Mouse (Mus musculus) small intestine, adult 2 months (tissue): ENCODE results near the gene Prdm15. TPM values are rescaled to one million over a fixed set of nuclear protein-coding genes. Genes with fewer than 3 reads are reported as not detected.
A peak's percentile ranks its signal among the peaks of the same experiment; 100 is the strongest.

Experiments
- H3K27ac ChIP-seq: fragments of 200-500 bp; 2 replicates; pipeline ENCODE4 v1.5.1; 2012; ENCODE audit warnings: low read depth, low read length, control low read depth, inconsistent platforms; ENCODE audit not compliant: insufficient read depth
- H3K27me3 ChIP-seq: fragments of 200-500 bp; 2 replicates; pipeline ENCODE4 v1.6.1; 2012; ENCODE audit warnings: mild to moderate bottlenecking, moderate library complexity, low read length, inconsistent platforms; ENCODE audit not compliant: control insufficient read depth, insufficient read depth
- H3K36me3 ChIP-seq: fragments of 200-500 bp; 2 replicates; pipeline ENCODE4 v1.6.1; 2012; ENCODE audit warnings: mild to moderate bottlenecking, low read length, control low read depth, inconsistent platforms; ENCODE audit not compliant: control insufficient read depth, insufficient read depth
- H3K4me1 ChIP-seq: fragments of 200-500 bp; 2 replicates; pipeline ENCODE4 v1.6.1; 2012; ENCODE audit warnings: low read length, inconsistent platforms, mixed read lengths; ENCODE audit not compliant: control insufficient read depth, insufficient read depth, insufficient read length
- H3K4me3 ChIP-seq: fragments of 200-500 bp; 2 replicates; pipeline ENCODE4 v1.5.1; 2012; ENCODE audit warnings: low read depth, mild to moderate bottlenecking, control low read depth, inconsistent platforms, low read length, moderate library complexity
- CTCF ChIP-seq: fragments of 200-500 bp; IDR thresholded peaks from 2 replicates; pipeline ENCODE4 v1.5.1; 2012; ENCODE audit warnings: low read depth, mild to moderate bottlenecking, control low read depth, inconsistent platforms, low read length, moderate library complexity, mixed read lengths; ENCODE audit not compliant: insufficient replicate concordance, insufficient read length; ENCODE audit errors: extremely low read depth
- POLR2A ChIP-seq: fragments of 200-500 bp; IDR thresholded peaks from 2 replicates; pipeline ENCODE4 v1.6.1; 2012; ENCODE audit warnings: low read depth, mild to moderate bottlenecking, control low read depth, inconsistent platforms, low read length, moderate library complexity
- WGBS: fragments of 180-500 bp; shearing (Covaris S2); methylation state at CpG from one replicate; pipeline ENCODE4 v1.1.7; 2018; 5-methylcytosine and 5-hydroxymethylcytosine counted together
- polyA plus RNA-seq: library from polyadenylated mRNA; depleted of rRNA; stranded (reverse); fragments of >200 nt; gene quantifications from 2 replicates; pipeline ENCODE4 v1.2.3, GENCODE M21; 2012

Prdm15 gene
- polyA plus RNA-seq, 1 experiment: 8.5 TPM

DNA sequence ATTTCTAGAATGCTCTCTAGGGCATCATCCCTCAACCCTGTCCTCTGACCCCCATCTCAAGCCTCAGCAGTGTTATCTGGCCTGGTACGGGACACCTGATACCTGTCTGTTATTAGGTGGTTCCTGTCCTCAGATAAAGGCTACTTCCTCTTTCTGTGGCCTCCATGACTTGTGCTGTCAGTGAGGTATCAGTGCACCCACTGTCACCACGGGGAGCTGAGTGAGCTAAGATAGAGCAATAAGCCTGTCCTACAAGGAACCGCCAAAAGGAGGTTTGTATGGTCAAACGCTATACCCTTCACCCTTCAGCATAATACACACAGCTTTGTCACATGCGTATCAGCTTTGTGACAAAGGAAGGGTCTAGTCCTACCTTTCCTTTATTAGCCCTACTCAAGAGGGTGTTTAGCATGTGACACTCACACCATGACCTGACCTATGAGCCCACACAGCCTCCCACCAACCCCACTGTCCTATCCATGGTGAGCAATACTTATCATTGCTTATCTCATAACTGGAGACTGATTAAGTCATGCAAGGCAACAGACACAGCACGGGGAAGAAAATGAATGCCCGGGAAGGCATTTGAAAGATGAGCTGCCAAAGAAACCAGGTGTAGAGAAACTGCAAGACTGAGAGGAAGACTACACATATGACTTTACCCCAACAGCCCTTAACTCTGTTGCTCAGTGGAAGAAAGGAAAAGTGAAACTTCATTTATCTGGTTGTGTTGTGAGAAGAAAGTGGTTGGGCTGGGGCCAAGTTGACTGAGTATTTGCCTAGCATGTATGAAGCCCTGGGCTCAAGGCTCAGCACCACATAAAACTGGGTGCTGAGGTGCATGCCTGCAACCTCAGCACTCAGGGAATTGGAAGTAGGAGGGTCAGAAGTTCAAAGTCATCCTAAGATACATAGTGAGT lies 53.4 kb downstream of the Prdm15 start:
- Histone ChIP-seq H3K27me3 (no peaks in the 10 kb centered on the region), H3K36me3 (peaks cover 44% of the 10 kb centered on the region), H3K4me3 (no peak overlapping the region), H3K27ac (peak overlapping the region; percentile 44), H3K4me1 (peaks cover 14% of the 10 kb centered on the region)
- TF ChIP-seq POLR2A (no peak), CTCF (no peak)
- 58% methylated on average over 7 of the region's 7 CpGs for WGBS

- WGBS: 77% methylated on average over 3 of the region's 3 CpGs
- no peaks in the 10 kb centered on the region for H3K27me3 ChIP-seq
- H3K4me1 ChIP-seq: peaks cover 14% of the 10 kb centered on the region
- H3K4me3 ChIP-seq: no peak overlapping the region
- TF ChIP-seq CTCF (no peak), POLR2A (no peak)
- peaks cover 47% of the 10 kb centered on the region for H3K36me3 ChIP-seq
- no peak overlapping the region for H3K27ac ChIP-seq
Observed at GRCm38 (mm10) chr16:97797212-97797611, 54.4 kb downstream of the Prdm15 start.

DNA sequence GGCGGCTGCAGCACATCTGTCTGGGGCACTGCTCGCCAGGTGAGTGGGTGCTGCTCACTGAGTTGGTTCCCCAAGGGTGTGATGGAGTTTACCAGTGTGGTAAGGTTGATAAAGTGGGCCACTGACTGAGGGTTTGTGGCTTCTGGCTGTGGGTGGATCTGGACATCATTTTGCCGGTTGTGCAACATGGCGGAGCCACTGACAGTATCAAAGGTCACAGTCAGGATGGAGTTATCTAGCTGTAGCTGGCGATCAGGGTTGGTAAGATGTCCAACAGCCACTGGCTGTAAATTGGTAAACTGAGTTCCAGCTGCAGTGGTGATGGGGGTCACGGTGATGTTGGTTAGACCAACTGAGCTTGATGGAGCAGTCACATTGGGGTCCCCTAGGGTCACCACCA lies 57.4 kb downstream of the Prdm15 start:
- TF ChIP-seq POLR2A: no peak
- TF ChIP-seq CTCF: no peak
- H3K27ac ChIP-seq: no peak overlapping the region
- peaks cover 13% of the 10 kb centered on the region for H3K4me1 ChIP-seq
- WGBS: 77% methylated on average over 6 of the region's 6 CpGs
- H3K36me3 ChIP-seq: peaks cover 39% of the 10 kb centered on the region
- H3K27me3 ChIP-seq: no peaks in the 10 kb centered on the region
- no peak overlapping the region for H3K4me3 ChIP-seq

- Histone ChIP-seq H3K27ac (no peak overlapping the region), H3K27me3 (no peaks in the 10 kb centered on the region), H3K4me1 (peaks cover 3% of the 10 kb centered on the region), H3K36me3 (no peaks in the 10 kb centered on the region), H3K4me3 (no peak overlapping the region)
- 28% methylated on average over 5 of the region's 5 CpGs for WGBS
- TF ChIP-seq CTCF: no peak
- TF ChIP-seq POLR2A: no peak
Observed at GRCm38 (mm10) chr16:97783057-97783456, 68.6 kb downstream of the Prdm15 start.

- WGBS: 23% methylated on average over 15 of the region's 15 CpGs
- no peaks in the 10 kb centered on the region for H3K27me3 ChIP-seq
- TF ChIP-seq CTCF (peak; percentile 97; the same call in 1 of the 2 replicates), POLR2A (no peak)
- peak overlapping the region; percentile 48 for H3K4me3 ChIP-seq
- H3K36me3 ChIP-seq: no peaks in the 10 kb centered on the region
- H3K4me1 ChIP-seq: peaks cover 3% of the 10 kb centered on the region
- no peak overlapping the region for H3K27ac ChIP-seq
Observed at GRCm38 (mm10) chr16:97778353-97779025, 73.2 kb downstream of the Prdm15 start.

DNA sequence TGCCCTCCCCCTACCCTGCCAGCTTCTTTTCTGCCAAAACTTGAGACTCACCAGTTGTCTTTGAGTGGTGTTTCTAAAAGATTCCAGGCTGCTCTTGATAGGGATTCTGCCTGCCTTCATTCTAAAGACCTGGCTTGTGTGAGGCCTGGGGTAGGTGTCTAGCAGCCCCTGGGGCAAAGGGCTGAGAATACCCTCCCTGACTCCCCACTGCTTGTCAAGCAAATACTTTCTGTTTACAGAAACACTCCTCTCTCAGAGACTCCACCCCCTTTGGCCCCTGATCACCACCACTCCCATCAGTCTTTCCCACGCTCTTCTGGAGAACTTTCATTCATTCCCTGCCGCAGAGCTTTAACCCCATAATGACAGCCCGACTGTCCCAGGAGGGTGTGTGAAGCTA lies 85.1 kb downstream of the Prdm15 start:
- Histone ChIP-seq H3K4me3 (no peak overlapping the region), H3K36me3 (no peaks in the 10 kb centered on the region), H3K27me3 (no peaks in the 10 kb centered on the region), H3K27ac (no peak overlapping the region), H3K4me1 (peaks cover 2% of the 10 kb centered on the region; the same call in 1 of the 2 replicates)
- 10% methylated on average over 3 of the region's 3 CpGs for WGBS
- TF ChIP-seq POLR2A (no peak), CTCF (no peak)

DNA sequence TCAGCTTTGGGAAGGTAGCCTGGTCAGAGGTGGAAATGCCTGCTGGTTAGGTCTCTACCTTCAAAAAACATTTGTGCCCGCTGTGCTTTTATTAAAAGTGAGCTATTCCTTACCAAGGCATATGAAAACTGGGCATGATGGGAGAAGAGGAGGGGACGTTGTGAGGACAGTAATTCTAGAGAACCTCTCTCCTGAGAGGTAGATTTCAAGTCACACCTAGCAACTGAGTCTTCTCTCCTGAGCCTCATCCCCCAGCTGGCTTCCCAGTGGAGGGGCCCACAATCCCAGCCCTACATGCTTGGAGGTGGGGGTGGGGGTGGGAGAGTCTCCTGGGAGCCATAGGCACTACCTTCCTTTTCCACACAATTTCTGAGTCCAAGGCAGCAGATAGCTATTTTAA lies 87.0 kb downstream of the Prdm15 start:
- no peak for TF ChIP-seq CTCF
- TF ChIP-seq POLR2A: no peak
- peaks cover 2% of the 10 kb centered on the region; the same call in 1 of the 2 replicates for H3K4me1 ChIP-seq
- 87% methylated on average over 2 of the region's 2 CpGs for WGBS
- H3K4me3 ChIP-seq: no peak overlapping the region
- no peaks in the 10 kb centered on the region for H3K27me3 ChIP-seq
- no peak overlapping the region for H3K27ac ChIP-seq
- no peaks in the 10 kb centered on the region for H3K36me3 ChIP-seq
